ENCODE assay signal across 8 mouse cellular contexts in the genomic region with DNA sequence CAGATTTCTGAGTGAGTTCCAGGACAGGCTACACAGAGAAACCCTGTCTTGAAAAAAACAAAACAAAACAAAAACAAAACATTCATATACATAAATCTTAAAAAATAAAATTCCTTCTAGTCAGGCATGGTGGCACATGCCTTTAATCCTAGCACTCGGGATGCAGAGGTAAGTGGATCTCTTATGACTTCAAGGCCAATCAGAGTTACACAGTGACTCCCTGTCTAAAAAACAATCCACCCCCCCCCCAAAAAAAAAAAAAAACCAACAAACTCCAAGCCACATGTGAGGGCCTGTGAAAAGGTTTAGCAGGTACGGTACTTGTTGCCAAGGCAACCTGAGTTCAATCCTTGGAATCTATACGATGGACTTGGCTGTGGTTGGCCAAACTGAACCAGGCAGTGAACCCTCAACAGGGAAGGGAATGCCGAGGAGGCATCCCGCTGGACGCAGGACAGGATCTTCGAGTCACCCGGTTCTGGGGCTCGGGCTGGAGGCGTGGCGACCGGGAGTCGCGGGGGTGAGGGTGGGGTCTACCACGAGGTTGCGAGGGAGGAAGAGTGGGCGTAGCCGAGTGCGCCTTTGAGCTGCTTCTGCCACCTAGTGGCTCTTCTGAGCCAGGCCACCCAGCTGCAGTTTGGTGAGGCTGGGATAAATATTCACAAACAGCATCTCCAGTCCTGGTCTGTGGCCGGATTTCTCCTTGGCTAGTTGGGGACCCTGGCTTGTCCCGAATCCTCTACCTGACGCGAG. TPM values are rescaled to one million over a fixed set of nuclear protein-coding genes. Genes with fewer than 3 reads are reported as not detected.
DNase-seq lines count a peak whose midpoint lies in the region; ATAC-seq and TF ChIP-seq lines count a peak whose summit lies in the region.

No protein-coding gene starts in this region.

- peak overlapping the region; percentile 60 for H3K4me2 ChIP-seq in embryonic facial prominence, embryonic 12.5 days (replicated peaks)
- H3K4me2 ChIP-seq in limb, embryonic 13.5 days (replicated peaks): peak overlapping the region; percentile 74
- H3K4me2 ChIP-seq in midbrain, embryonic 16.5 days (ENCODE audit: low read length): peak overlapping the region; percentile 82

- H3K9ac ChIP-seq in embryonic facial prominence, embryonic 12.5 days: no peak overlapping the region
- no peak overlapping the region for H3K9ac ChIP-seq in heart, adult 2 months (ENCODE audit: low read depth, low read length)
- H3K9ac ChIP-seq in limb, embryonic 13.5 days: 0 out of 2 replicates have a peak overlapping the region, but pooled peaks have one; percentile 36
- H3K9ac ChIP-seq in midbrain, embryonic 16.5 days (ENCODE audit: low read depth, low read length): peak overlapping the region; percentile 59; the same call in 1 of the 2 replicates

- peak overlapping the region; percentile 25 for H3K4me3 ChIP-seq in embryonic facial prominence, embryonic 12.5 days
- H3K4me3 ChIP-seq in heart, adult 2 months: peak overlapping the region; percentile 25; the same call in 1 of the 2 replicates
- peak overlapping the region; percentile 30; the same call in 1 of the 2 replicates for H3K4me3 ChIP-seq in kidney, adult 2 months (ENCODE audit: insufficient read depth, low read depth, low read length)
- peak overlapping the region; percentile 40 for H3K4me3 ChIP-seq in limb, embryonic 13.5 days
- H3K4me3 ChIP-seq in midbrain, embryonic 16.5 days (ENCODE audit: low read depth, low read length): peak overlapping the region; percentile 42
- H3K4me3 ChIP-seq in spleen, adult 2 months (ENCODE audit: extremely low read depth, insufficient read depth, insufficient read length): peak overlapping the region; percentile 49; the same call in 1 of the 2 replicates

- no peaks in the 10 kb centered on the region for H3K9me3 ChIP-seq in embryonic facial prominence, embryonic 12.5 days
- H3K9me3 ChIP-seq in limb, embryonic 13.5 days: no peaks in the 10 kb centered on the region
- no peaks in the 10 kb centered on the region for H3K9me3 ChIP-seq in midbrain, embryonic 16.5 days (replicated peaks; ENCODE audit: control insufficient read depth, low read length, poor library complexity, severe bottlenecking)

- H3K79me2 ChIP-seq in heart, adult 2 months (replicated peaks; ENCODE audit: control insufficient read depth, insufficient read depth, low read length): no peaks in the 10 kb centered on the region

- TF ChIP-seq EP300 in heart, adult 2 months (IDR thresholded peaks at IDR 0.05; ENCODE audit: insufficient read depth, low read depth, low read length): peak; percentile 91

- peak; percentile 86 for DNase-seq in 416B (ENCODE audit: low read depth)
- peak; percentile 82 for DNase-seq in adrenal gland, postnatal 25 days
- DNase-seq in heart, adult 2 months: peak; percentile 83 to 86
- DNase-seq in kidney, adult 2 months: peak; percentile 87
- peak; percentile 56 to 68 for DNase-seq in spleen, adult 2 months (ENCODE audit: low read depth in 1 of 2, low spot score in 2 of 2)

- intact Hi-C loops in heart, adult 2 months (cut with DNase I): loop anchor here (1.0 kb wide), 2 partner anchors 39 to 43 kb away; no protein-coding TSS in a partner anchor

- no peak for ATAC-seq in embryonic facial prominence, embryonic 12.5 days (ENCODE audit: insufficient number of reproducible peaks, insufficient read depth, low FRiP score, low TSS enrichment)
- ATAC-seq in limb, embryonic 13.5 days (ENCODE audit: low FRiP score, low read depth): peak; percentile 70
- peak; percentile 61 for ATAC-seq in midbrain, embryonic 16.5 days

- no peak overlapping the region for H3K27ac ChIP-seq in embryonic facial prominence, embryonic 12.5 days
- no peak overlapping the region for H3K27ac ChIP-seq in heart, adult 2 months
- H3K27ac ChIP-seq in kidney, adult 2 months (ENCODE audit: insufficient read depth, low read depth, low read length): no peak overlapping the region
- no peak overlapping the region for H3K27ac ChIP-seq in limb, embryonic 13.5 days
- peak overlapping the region; percentile 72 for H3K27ac ChIP-seq in midbrain, embryonic 16.5 days (ENCODE audit: low read length)
- no peak overlapping the region for H3K27ac ChIP-seq in spleen, adult 2 months (ENCODE audit: insufficient read depth, low read length)

- peaks cover 20% of the 10 kb centered on the region for H3K36me3 ChIP-seq in embryonic facial prominence, embryonic 12.5 days
- H3K36me3 ChIP-seq in heart, adult 2 months (ENCODE audit: control insufficient read depth, insufficient read depth, low read length): no peaks in the 10 kb centered on the region
- H3K36me3 ChIP-seq in kidney, adult 2 months (ENCODE audit: control insufficient read depth, insufficient read depth, low read length): no peaks in the 10 kb centered on the region
- peaks cover 19% of the 10 kb centered on the region for H3K36me3 ChIP-seq in limb, embryonic 13.5 days
- H3K36me3 ChIP-seq in midbrain, embryonic 16.5 days (ENCODE audit: control insufficient read depth, insufficient read depth, low read length): peaks cover 10% of the 10 kb centered on the region; the same call in 1 of the 2 replicates
- no peaks in the 10 kb centered on the region for H3K36me3 ChIP-seq in spleen, adult 2 months (ENCODE audit: control insufficient read depth, insufficient read depth, low read length)

- WGBS in embryonic facial prominence, embryonic 12.5 days: 4% methylated on average over 23 of the region's 23 CpGs
- 4% methylated on average over 23 of the region's 23 CpGs for WGBS in heart, adult 2 months
- WGBS in kidney, adult 2 months: 3% methylated on average over 23 of the region's 23 CpGs
- 2% methylated on average over 23 of the region's 23 CpGs for WGBS in limb, embryonic 13.5 days
- WGBS in midbrain, embryonic 16.5 days: 3% methylated on average over 23 of the region's 23 CpGs
- WGBS in spleen, adult 2 months: 5% methylated on average over 23 of the region's 23 CpGs

- no peak for TF ChIP-seq POLR2A in heart, adult 2 months (IDR thresholded peaks at IDR 0.05; ENCODE audit: insufficient read depth, low read depth, low read length)
- no peak for TF ChIP-seq POLR2A in kidney, adult 2 months (IDR thresholded peaks at IDR 0.05; ENCODE audit: low read depth, low read length)
- TF ChIP-seq POLR2A in spleen, adult 2 months (IDR thresholded peaks at IDR 0.05; ENCODE audit: low read depth, low read length): no peak

- peaks cover 12% of the 10 kb centered on the region for H3K4me1 ChIP-seq in embryonic facial prominence, embryonic 12.5 days
- peaks cover 2% of the 10 kb centered on the region for H3K4me1 ChIP-seq in heart, adult 2 months (ENCODE audit: control insufficient read depth, insufficient read depth, low read length)
- peaks cover 6% of the 10 kb centered on the region for H3K4me1 ChIP-seq in kidney, adult 2 months (ENCODE audit: control insufficient read depth, insufficient read depth, low read length)
- peaks cover 17% of the 10 kb centered on the region for H3K4me1 ChIP-seq in limb, embryonic 13.5 days
- peaks cover 9% of the 10 kb centered on the region for H3K4me1 ChIP-seq in midbrain, embryonic 16.5 days (ENCODE audit: control insufficient read depth, insufficient read depth, low read length)
- peaks cover 6% of the 10 kb centered on the region; the same call in 1 of the 2 replicates for H3K4me1 ChIP-seq in spleen, adult 2 months (ENCODE audit: control insufficient read depth, insufficient read depth, insufficient read length)

- TF ChIP-seq CTCF in heart, adult 2 months (IDR thresholded peaks at IDR 0.05): peak; percentile 97
- TF ChIP-seq CTCF in kidney, adult 2 months (conservative IDR thresholded peaks at IDR 0.05; ENCODE audit: insufficient read depth, insufficient read length, low read depth, low read length): peak; percentile 93
- TF ChIP-seq CTCF in spleen, adult 2 months (IDR thresholded peaks at IDR 0.05; ENCODE audit: extremely low read depth, insufficient read depth, insufficient read length, insufficient replicate concordance): peak; percentile 96

- 0 out of 2 replicates have a peak, but pooled peaks cover 6% of the 10 kb centered on the region for H3K27me3 ChIP-seq in embryonic facial prominence, embryonic 12.5 days
- no peaks in the 10 kb centered on the region for H3K27me3 ChIP-seq in heart, adult 2 months (ENCODE audit: control insufficient read depth, insufficient read depth, low read length)
- no peaks in the 10 kb centered on the region for H3K27me3 ChIP-seq in kidney, adult 2 months (replicated peaks; ENCODE audit: control insufficient read depth, insufficient read depth, low read length)
- 0 out of 2 replicates have a peak, but pooled peaks cover 9% of the 10 kb centered on the region for H3K27me3 ChIP-seq in limb, embryonic 13.5 days
- no peaks in the 10 kb centered on the region for H3K27me3 ChIP-seq in midbrain, embryonic 16.5 days (ENCODE audit: control insufficient read depth, insufficient read depth, low read depth, low read length)
- peaks cover 4% of the 10 kb centered on the region; the same call in 1 of the 2 replicates for H3K27me3 ChIP-seq in spleen, adult 2 months (ENCODE audit: control insufficient read depth, insufficient read depth, low read length)

RNA-seq across cellular contexts. Expression of gene Arhgap23, which starts 15.2 kb away (rescaled TPM):
- 29.5 and 37.8 TPM in 2 replicates for total RNA-seq in adrenal gland, postnatal 25 days (2021)
- 8.5 and 10.1 TPM in 2 replicates for polyA plus RNA-seq in embryonic facial prominence, embryonic 12.5 days (2016; fragmentation: Nextera tagmentation; extraction: Ambion mirVana)
- 10 to 100 TPM; 12.8 to 13.7 TPM for total RNA-seq in heart, adult 2 months (2021)
- 18.4 and 19.2 TPM in 2 replicates for polyA plus RNA-seq in heart, adult 2 months (2012; rRNA removed)
- 14.9 and 17.1 TPM in 2 replicates for polyA plus RNA-seq in kidney, adult 2 months (2012; rRNA removed)
- 6.7 and 7.2 TPM in 2 replicates for polyA plus RNA-seq in limb, embryonic 13.5 days (2015; fragmentation: Nextera tagmentation; extraction: Ambion mirVana)
- 8.6 and 9.6 TPM in 2 replicates for polyA plus RNA-seq in midbrain, embryonic 16.5 days (2015; fragmentation: Nextera tagmentation; extraction: Ambion mirVana)
- 39.7 and 50.2 TPM in 2 replicates for polyA plus RNA-seq in spleen, adult 2 months (2012; rRNA removed)

RNA-seq across cellular contexts. Expression of gene Socs7, which starts 37.8 kb away (rescaled TPM):
- total RNA-seq in adrenal gland, postnatal 25 days (2021): 21.0 and 27.5 TPM in 2 replicates
- polyA plus RNA-seq in embryonic facial prominence, embryonic 12.5 days (2016; fragmentation: Nextera tagmentation; extraction: Ambion mirVana): 5.5 and 6.1 TPM in 2 replicates
- total RNA-seq in heart, adult 2 months (2021): 10 to 100 TPM; 21.4 to 22.8 TPM
- 8.9 and 18.6 TPM in 2 replicates for polyA plus RNA-seq in heart, adult 2 months (2012; rRNA removed)
- 12.9 and 13.5 TPM in 2 replicates for polyA plus RNA-seq in kidney, adult 2 months (2012; rRNA removed)
- 4.4 and 4.9 TPM in 2 replicates for polyA plus RNA-seq in limb, embryonic 13.5 days (2015; fragmentation: Nextera tagmentation; extraction: Ambion mirVana)
- polyA plus RNA-seq in midbrain, embryonic 16.5 days (2015; fragmentation: Nextera tagmentation; extraction: Ambion mirVana): 8.5 and 9.9 TPM in 2 replicates
- polyA plus RNA-seq in spleen, adult 2 months (2012; rRNA removed): 6.0 and 6.1 TPM in 2 replicates

RNA-seq across cellular contexts. Expression of gene Gpr179, which starts 48.3 kb away (rescaled TPM):
- 1.8 and 4.7 TPM in 2 replicates for total RNA-seq in adrenal gland, postnatal 25 days (2021)
- polyA plus RNA-seq in embryonic facial prominence, embryonic 12.5 days (2016; fragmentation: Nextera tagmentation; extraction: Ambion mirVana): 0.15 TPM in 2 replicates
- total RNA-seq in heart, adult 2 months (2021): under 1 TPM; 0.05 to 0.08 TPM
- polyA plus RNA-seq in heart, adult 2 months (2012; rRNA removed): 0.03 TPM in 1 of 2 replicates, not detected in the other
- 0.08 TPM in 2 replicates for polyA plus RNA-seq in kidney, adult 2 months (2012; rRNA removed)
- polyA plus RNA-seq in limb, embryonic 13.5 days (2015; fragmentation: Nextera tagmentation; extraction: Ambion mirVana): 0.04 and 0.09 TPM in 2 replicates
- polyA plus RNA-seq in midbrain, embryonic 16.5 days (2015; fragmentation: Nextera tagmentation; extraction: Ambion mirVana): 0.70 and 0.89 TPM in 2 replicates
- 0.02 and 0.05 TPM in 2 replicates for polyA plus RNA-seq in spleen, adult 2 months (2012; rRNA removed)

Comparison
In these comparisons a context has a peak if more than half of its experiments do, and no peak if none do; other contexts are left out.
1. H3K9ac ChIP-seq: peak in limb, embryonic 13.5 days (single experiment) and midbrain, embryonic 16.5 days (single experiment); none in embryonic facial prominence, embryonic 12.5 days (single experiment) and heart, adult 2 months (single experiment).
2. Peak in every context shown above with its lines, with median percentiles within 50 percentile points of each other: DNase-seq, H3K4me2 ChIP-seq, H3K4me3 ChIP-seq and CTCF ChIP-seq.